Mouse (Mus musculus): ENCODE measurements around the gene Crybg1. TPM values are rescaled to one million over a fixed set of nuclear protein-coding genes. Genes with fewer than 3 reads are reported as not detected.

Crybg1 gene
- polyA plus RNA-seq, 1 experiment from 2014 or later, result 0.39 TPM

DNA sequence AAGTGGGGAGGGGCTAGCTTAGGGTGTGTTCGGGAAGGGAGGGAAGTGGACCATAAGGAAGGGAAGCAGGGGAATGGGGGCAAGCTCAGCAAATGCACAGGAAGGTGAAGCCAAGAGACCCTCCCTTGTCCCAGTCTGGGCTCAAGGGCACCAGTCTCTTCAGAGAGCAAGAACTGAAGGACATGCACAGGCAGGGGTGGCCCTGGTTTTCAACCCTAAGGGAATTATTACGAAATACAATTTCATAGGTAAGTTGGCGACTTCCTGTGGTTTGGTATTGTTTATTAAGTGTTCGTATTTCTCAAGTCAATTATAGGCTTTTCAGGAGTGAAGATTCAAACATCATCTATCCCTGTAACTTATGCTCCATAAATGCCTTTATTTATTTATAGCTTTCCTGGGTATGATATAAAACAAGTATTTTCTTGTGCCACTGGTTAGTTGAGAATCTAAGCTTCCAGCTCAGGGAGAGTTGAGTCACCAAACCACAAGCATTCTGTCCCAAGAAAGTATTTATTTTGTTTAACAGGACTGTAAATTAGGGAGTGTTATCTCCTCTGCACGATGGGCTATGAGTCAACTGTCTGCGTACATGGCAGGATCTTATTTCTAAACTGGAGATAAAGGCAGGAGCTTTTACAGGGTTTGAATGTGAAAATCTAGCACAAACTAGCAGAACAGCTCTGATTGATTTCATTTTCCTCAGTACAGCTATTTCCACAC, 69.7 kb downstream of the Crybg1 start:
- no peak overlapping the region for H3K4me2 ChIP-seq (replicated peaks)
- no peak overlapping the region for H3K9ac ChIP-seq
- H3K36me3 ChIP-seq, result no peaks in the 10 kb centered on the region
- H3K27me3 ChIP-seq, result no peaks in the 10 kb centered on the region
- no peak for ATAC-seq (ENCODE audit: low FRiP score)
- H3K4me1 ChIP-seq, result no peaks in the 10 kb centered on the region
- no peak overlapping the region for H3K4me3 ChIP-seq
- WGBS, result 80% methylated on average over 6 of the region's 6 CpGs
- no peak overlapping the region for H3K27ac ChIP-seq
- no peaks in the 10 kb centered on the region for H3K9me3 ChIP-seq (replicated peaks)

- H3K4me2 ChIP-seq (replicated peaks), result no peak overlapping the region
- H3K4me1 ChIP-seq, result no peaks in the 10 kb centered on the region
- no peaks in the 10 kb centered on the region for H3K9me3 ChIP-seq (replicated peaks)
- no peak overlapping the region for H3K4me3 ChIP-seq
- 7% methylated on average over 4 of the region's 4 CpGs for WGBS
- H3K27ac ChIP-seq, result no peak overlapping the region
- no peak overlapping the region for H3K9ac ChIP-seq
- peak; percentile 50; the same call in 1 of the 2 replicates for ATAC-seq (ENCODE audit: low FRiP score)
- no peaks in the 10 kb centered on the region for H3K36me3 ChIP-seq
- H3K27me3 ChIP-seq, result no peaks in the 10 kb centered on the region
Measured at GRCm38 (mm10) chr10:44071095-44071494, 77.6 kb downstream of the Crybg1 start.

DNA sequence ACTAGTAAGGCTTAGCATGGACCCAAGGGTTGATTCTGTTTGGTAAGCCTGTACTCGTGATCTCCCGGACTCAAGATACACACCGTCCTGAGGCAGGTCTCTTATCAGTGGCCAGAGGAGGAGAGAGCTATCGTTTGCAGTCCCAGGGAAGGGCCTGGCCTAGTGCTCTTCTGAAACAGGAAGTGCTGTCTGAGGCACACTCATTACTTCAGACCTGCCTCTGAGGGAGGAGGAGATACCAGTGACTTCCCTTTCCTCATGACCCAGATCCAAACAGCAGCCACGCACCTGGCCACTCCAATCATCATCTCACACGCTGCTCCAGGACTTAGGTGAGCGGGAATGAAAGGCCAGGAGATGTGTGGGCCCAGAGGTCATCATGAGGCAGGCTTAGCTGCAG, 79.5 kb downstream of the Crybg1 start:
- Histone ChIP-seq H3K27ac (no peak overlapping the region), H3K36me3 (no peaks in the 10 kb centered on the region), H3K4me1 (no peaks in the 10 kb centered on the region), H3K4me3 (no peak overlapping the region), H3K9ac (no peak overlapping the region), H3K9me3 (replicated peaks) (no peaks in the 10 kb centered on the region), H3K4me2 (replicated peaks) (no peak overlapping the region), H3K27me3 (no peaks in the 10 kb centered on the region)
- 88% methylated on average over 7 of the region's 7 CpGs for WGBS
- no peak for ATAC-seq (ENCODE audit: low FRiP score)

GRCm38 (mm10) chr10:44065848-44066360, 82.7 kb downstream of the Crybg1 start:
- H3K4me1 ChIP-seq, result no peaks in the 10 kb centered on the region
- no peak overlapping the region for H3K27ac ChIP-seq
- H3K9ac ChIP-seq, result no peak overlapping the region
- no peak for ATAC-seq (ENCODE audit: low FRiP score)
- WGBS, result 91% methylated on average over 6 of the region's 6 CpGs
- no peak overlapping the region for H3K4me2 ChIP-seq (replicated peaks)
- no peaks in the 10 kb centered on the region for H3K9me3 ChIP-seq (replicated peaks)
- no peak overlapping the region for H3K4me3 ChIP-seq
- no peaks in the 10 kb centered on the region for H3K27me3 ChIP-seq
- H3K36me3 ChIP-seq, result no peaks in the 10 kb centered on the region

GRCm38 (mm10) chr10:44062981-44063380, 85.7 kb downstream of the Crybg1 start:
- Histone ChIP-seq H3K4me1 (no peaks in the 10 kb centered on the region), H3K36me3 (no peaks in the 10 kb centered on the region), H3K9ac (no peak overlapping the region), H3K4me3 (no peak overlapping the region), H3K4me2 (replicated peaks) (no peak overlapping the region), H3K27ac (no peak overlapping the region), H3K27me3 (no peaks in the 10 kb centered on the region), H3K9me3 (replicated peaks) (no peaks in the 10 kb centered on the region)
- no peak for ATAC-seq (ENCODE audit: low FRiP score)
- 92% methylated on average over 4 of the region's 4 CpGs for WGBS

- no peaks in the 10 kb centered on the region for H3K4me1 ChIP-seq
- no peak overlapping the region for H3K4me3 ChIP-seq
- no peaks in the 10 kb centered on the region for H3K9me3 ChIP-seq (replicated peaks)
- H3K4me2 ChIP-seq (replicated peaks), result no peak overlapping the region
- H3K27me3 ChIP-seq, result no peaks in the 10 kb centered on the region
- H3K9ac ChIP-seq, result no peak overlapping the region
- WGBS, result 77% methylated on average over 6 of the region's 6 CpGs
- H3K36me3 ChIP-seq, result no peaks in the 10 kb centered on the region
- no peak overlapping the region for H3K27ac ChIP-seq
- ATAC-seq (ENCODE audit: low FRiP score), result no peak
Measured at GRCm38 (mm10) chr10:44050913-44051312, 97.7 kb downstream of the Crybg1 start.

- WGBS, result 81% methylated on average over 4 of the region's 4 CpGs
- Histone ChIP-seq H3K4me2 (replicated peaks) (no peak overlapping the region), H3K36me3 (no peaks in the 10 kb centered on the region), H3K27ac (no peak overlapping the region), H3K9ac (no peak overlapping the region), H3K4me3 (no peak overlapping the region), H3K27me3 (no peaks in the 10 kb centered on the region), H3K9me3 (replicated peaks) (no peaks in the 10 kb centered on the region), H3K4me1 (no peaks in the 10 kb centered on the region)
- ATAC-seq (ENCODE audit: low FRiP score), result no peak
Measured at GRCm38 (mm10) chr10:44044727-44045126, 103.9 kb downstream of the Crybg1 start.

DNA sequence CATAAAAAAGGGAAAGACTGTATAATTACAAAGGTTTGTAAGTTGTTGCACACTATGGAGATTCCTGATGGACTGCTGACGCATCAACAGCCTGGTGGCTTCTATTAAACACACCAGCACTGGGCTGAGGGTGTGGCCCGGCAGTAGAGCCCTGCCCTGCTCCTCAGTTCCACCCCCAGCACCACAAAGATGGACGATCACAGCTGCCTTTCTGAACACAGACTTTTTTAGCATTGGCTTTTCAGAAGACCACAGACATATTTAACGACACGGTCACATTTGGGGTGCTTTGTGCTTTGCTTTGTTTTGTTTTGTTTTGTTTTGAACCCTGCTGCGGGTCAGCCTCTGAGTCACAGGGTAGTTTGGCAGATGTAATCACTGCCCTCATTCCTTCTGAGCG, 105.0 kb downstream of the Crybg1 start:
- no peak overlapping the region for H3K27ac ChIP-seq

DNA sequence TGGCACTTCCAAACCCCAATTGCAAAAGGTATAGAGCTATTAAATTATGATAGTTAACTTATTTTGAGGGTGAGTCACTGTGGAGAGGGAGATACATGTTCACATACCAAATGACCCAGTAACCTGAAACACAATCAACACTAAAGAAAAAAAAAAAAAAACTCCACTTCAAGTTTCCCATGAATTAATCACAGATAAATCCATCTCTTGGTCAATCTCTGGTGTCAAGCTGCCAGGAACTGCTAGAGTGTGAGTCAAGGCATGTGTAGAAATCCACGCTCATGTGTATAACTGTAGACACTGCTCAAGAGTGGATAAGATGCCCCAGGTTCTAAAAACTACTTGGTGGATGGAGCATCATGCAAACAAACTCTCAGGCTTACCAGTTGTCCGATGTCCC, 109.5 kb downstream of the Crybg1 start:
- 89% methylated on average over 2 of the region's 2 CpGs for WGBS
- Histone ChIP-seq H3K4me2 (replicated peaks) (no peak overlapping the region), H3K9me3 (replicated peaks) (no peaks in the 10 kb centered on the region), H3K9ac (no peak overlapping the region), H3K27ac (no peak overlapping the region), H3K27me3 (no peaks in the 10 kb centered on the region), H3K4me3 (no peak overlapping the region), H3K4me1 (no peaks in the 10 kb centered on the region), H3K36me3 (no peaks in the 10 kb centered on the region)
- ATAC-seq (ENCODE audit: low FRiP score), result no peak

More for the DNA sequence above, 105.0 kb downstream of the Crybg1 start:
- Histone ChIP-seq H3K4me2 (replicated peaks) (no peak overlapping the region), H3K27me3 (no peaks in the 10 kb centered on the region), H3K36me3 (no peaks in the 10 kb centered on the region), H3K4me1 (no peaks in the 10 kb centered on the region), H3K9me3 (replicated peaks) (no peaks in the 10 kb centered on the region), H3K4me3 (no peak overlapping the region), H3K9ac (no peak overlapping the region)
- ATAC-seq (ENCODE audit: low FRiP score), result no peak
- 71% methylated on average over 7 of the region's 7 CpGs for WGBS

DNA sequence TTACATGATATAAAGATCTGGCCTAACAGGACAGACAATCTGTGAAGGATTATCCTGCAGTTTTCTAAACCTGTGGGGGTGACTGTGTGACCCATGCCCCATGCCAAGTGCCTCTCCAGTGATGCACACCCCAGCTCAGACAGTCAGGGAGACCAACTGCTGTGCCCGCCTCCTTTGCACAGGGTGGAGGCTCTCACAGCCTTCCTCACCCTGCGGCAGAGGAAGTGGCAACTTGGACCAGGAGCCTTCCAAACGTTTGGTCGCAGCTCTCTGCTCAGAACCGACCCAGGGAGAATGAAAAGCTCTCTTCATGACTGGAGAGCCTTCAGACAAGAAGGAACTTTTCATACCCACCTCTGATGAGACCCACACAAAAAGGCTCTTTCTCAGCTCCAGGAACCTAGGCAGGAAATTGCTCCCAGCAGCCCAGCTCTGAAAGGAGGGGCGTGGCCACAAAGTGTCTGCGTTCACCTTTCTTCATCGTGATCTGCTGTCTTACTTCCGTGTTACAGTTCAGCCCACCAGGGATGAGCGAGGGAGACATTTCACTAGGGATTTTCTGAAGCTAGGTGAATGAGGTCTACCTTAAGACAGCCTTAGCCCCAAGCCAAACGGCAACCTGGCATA, 110.6 kb downstream of the Crybg1 start:
- no peaks in the 10 kb centered on the region for H3K36me3 ChIP-seq
- 56% methylated on average over 11 of the region's 11 CpGs for WGBS
- no peak for ATAC-seq (ENCODE audit: low FRiP score)

GRCm38 (mm10) chr10:44029566-44029965, 119.1 kb downstream of the Crybg1 start:
- 91% methylated on average over 3 of the region's 3 CpGs for WGBS
- ATAC-seq (ENCODE audit: low FRiP score), result no peak
- H3K27me3 ChIP-seq, result no peaks in the 10 kb centered on the region

More for the DNA sequence above, 110.6 kb downstream of the Crybg1 start:
- Histone ChIP-seq H3K27ac (no peak overlapping the region), H3K4me2 (replicated peaks) (no peak overlapping the region), H3K4me3 (no peak overlapping the region), H3K9me3 (replicated peaks) (no peaks in the 10 kb centered on the region), H3K4me1 (no peaks in the 10 kb centered on the region), H3K9ac (no peak overlapping the region), H3K27me3 (no peaks in the 10 kb centered on the region)

DNA sequence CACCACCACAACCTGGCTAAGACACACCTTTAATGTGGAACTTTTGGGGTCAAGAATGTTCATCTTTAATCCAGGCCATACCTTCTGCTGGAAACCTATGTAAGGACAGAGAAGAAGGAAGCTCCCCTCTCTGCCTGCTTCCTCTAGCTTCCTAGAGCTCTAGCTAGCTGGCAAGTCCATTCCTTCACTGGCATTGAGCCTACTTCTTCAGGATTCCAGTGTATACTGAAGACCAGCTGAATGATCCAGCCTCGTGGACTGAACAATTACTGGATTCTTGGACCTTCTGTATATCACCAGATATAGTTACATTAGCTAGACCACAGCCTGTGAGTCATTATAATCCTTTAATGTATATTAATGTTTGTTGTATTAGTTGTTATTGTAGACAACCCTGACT, 121.4 kb downstream of the Crybg1 start:
- Histone ChIP-seq H3K4me1 (no peaks in the 10 kb centered on the region), H3K9me3 (replicated peaks) (no peaks in the 10 kb centered on the region; the same call in 1 of the 2 replicates), H3K27me3 (no peaks in the 10 kb centered on the region), H3K4me3 (no peak overlapping the region), H3K4me2 (replicated peaks) (no peak overlapping the region), H3K27ac (no peak overlapping the region), H3K9ac (no peak overlapping the region), H3K36me3 (no peaks in the 10 kb centered on the region)
- 70% methylated on average over 1 of the region's 1 CpGs for WGBS
- ATAC-seq (ENCODE audit: low FRiP score), result no peak

More at GRCm38 (mm10) chr10:44029566-44029965, 119.1 kb downstream of the Crybg1 start:
- Histone ChIP-seq H3K4me1 (no peaks in the 10 kb centered on the region), H3K27ac (no peak overlapping the region), H3K9me3 (replicated peaks) (no peaks in the 10 kb centered on the region; the same call in 1 of the 2 replicates), H3K9ac (no peak overlapping the region), H3K36me3 (no peaks in the 10 kb centered on the region), H3K4me2 (replicated peaks) (no peak overlapping the region), H3K4me3 (no peak overlapping the region)

DNA sequence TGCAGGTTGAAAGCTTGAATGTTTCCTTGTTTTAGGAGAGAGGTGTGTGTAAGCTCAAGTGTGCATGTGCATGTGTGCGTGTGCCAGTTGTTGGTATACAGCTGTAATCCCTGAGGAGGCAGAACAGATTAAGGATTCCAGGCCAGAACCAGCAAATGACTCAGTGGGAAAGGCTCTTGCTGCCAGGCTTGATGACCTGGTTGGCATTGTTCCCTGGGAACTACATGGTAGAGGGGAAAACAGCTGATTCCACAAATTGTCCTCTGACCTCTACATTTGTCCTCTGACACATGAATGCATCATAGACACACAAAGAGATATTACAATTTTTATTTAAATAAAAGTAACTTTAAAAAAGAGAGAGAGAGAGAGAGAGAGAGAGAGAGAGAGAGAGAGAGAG, 122.5 kb downstream of the Crybg1 start:
- 81% methylated on average over 1 of the region's 1 CpGs for WGBS
- H3K9ac ChIP-seq, result no peak overlapping the region
- H3K9me3 ChIP-seq (replicated peaks), result no peaks in the 10 kb centered on the region; the same call in 1 of the 2 replicates
- no peaks in the 10 kb centered on the region for H3K27me3 ChIP-seq
- no peak overlapping the region for H3K27ac ChIP-seq
- no peaks in the 10 kb centered on the region for H3K36me3 ChIP-seq
- no peak overlapping the region for H3K4me2 ChIP-seq (replicated peaks)
- no peaks in the 10 kb centered on the region for H3K4me1 ChIP-seq
- ATAC-seq (ENCODE audit: low FRiP score), result no peak
- no peak overlapping the region for H3K4me3 ChIP-seq
